ENCODE assay signal across 16 mouse cellular contexts in the genomic region with DNA sequence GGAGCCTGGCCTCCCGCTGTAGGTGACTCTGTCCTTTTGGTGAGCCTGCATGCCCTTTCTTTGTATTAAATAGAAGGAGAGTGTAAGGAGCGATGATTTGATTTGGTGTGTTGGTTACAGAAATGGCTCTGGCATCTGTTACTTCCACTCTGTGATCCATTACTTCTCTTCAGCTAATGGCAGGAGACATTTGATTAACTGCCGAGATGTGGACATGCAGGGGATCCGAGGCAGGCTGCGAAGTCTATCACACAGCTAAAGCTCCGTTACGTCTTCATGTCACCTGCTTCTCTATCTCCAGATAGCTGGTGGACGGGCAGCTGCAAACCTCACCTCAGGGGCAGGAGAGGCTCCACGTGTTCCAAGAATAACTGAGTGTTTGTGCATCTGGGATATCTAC. TPM values are rescaled to one million over a fixed set of nuclear protein-coding genes. Genes with fewer than 3 reads are reported as not detected.
"Had no signal": no experiment of that assay in that cellular context is flagged by ENCODE, and none has a peak within 500 bp of the region (broad histone marks: within the 10 kb centered on the region; RNA-seq: fewer than 3 reads in every experiment).

No protein-coding gene starts in this region.

- H3K4me3 ChIP-seq: liver, embryonic 15.5 days; lung, embryonic 15.5 days; megakaryocyte, embryonic 14.5 days; midbrain, embryonic 12.5 days; neural tube, embryonic 12.5 days had no signal

- DNase-seq: liver, postnatal 0 days; lung, adult 2 months; lung, postnatal 14 days; lung, postnatal 36 days; midbrain, embryonic 14.5 days; right cerebral cortex, postnatal 14 days; thymus, adult 18-20 months; thymus, postnatal 14 days; thymus, postnatal 36 days had no signal

- H3K4me1 ChIP-seq: liver, embryonic 15.5 days; lung, embryonic 15.5 days; megakaryocyte, embryonic 14.5 days; midbrain, embryonic 12.5 days; neural tube, embryonic 12.5 days had no signal

- H3K4me2 ChIP-seq: liver, embryonic 15.5 days; lung, embryonic 15.5 days; midbrain, embryonic 12.5 days; neural tube, embryonic 12.5 days had no signal

- H3K9me3 ChIP-seq: liver, embryonic 15.5 days; lung, embryonic 15.5 days; megakaryocyte, embryonic 14.5 days; midbrain, embryonic 12.5 days; neural tube, embryonic 12.5 days had no signal

- H3K27me3 ChIP-seq: liver, embryonic 15.5 days; lung, embryonic 15.5 days; neural tube, embryonic 12.5 days had no signal

- H3K36me3 ChIP-seq: liver, embryonic 15.5 days; lung, embryonic 15.5 days; midbrain, embryonic 12.5 days; neural tube, embryonic 12.5 days had no signal

- H3K9ac ChIP-seq: liver, embryonic 15.5 days; liver, postnatal 0 days; lung, embryonic 15.5 days; midbrain, embryonic 12.5 days; neural tube, embryonic 12.5 days had no signal

- ATAC-seq: liver, postnatal 0 days; lung, postnatal 0 days had no signal

- H3K27ac ChIP-seq: liver, embryonic 15.5 days; lung, embryonic 15.5 days; macrophage; midbrain, embryonic 12.5 days; neural tube, embryonic 12.5 days had no signal

RNA-seq across cellular contexts. Expression of a gene that starts 3.8 kb away (rescaled TPM):
- polyA plus RNA-seq: macrophage had no signal
